Comparison of ENCODE assay signal across 26 mouse cellular contexts in the genomic region with DNA sequence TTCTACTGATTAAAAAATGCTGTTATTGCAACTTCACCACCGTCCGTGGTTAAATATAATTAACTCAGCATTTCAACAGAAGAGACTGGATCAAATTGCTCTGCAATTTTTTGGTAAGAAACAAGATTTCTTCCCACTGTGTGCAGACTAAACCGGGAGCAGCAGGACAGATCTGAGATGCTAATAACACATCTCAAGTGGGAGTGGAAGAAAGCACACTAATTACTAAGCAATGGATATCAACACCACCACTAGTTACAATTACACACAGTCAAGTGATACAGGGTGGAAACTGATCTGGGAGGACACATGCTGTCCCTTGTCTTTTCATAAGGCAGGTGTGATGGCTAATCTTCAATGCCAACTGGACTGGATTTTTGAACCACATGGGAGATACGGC.
DNase-seq lines count a peak whose midpoint lies in the region; ATAC-seq and TF ChIP-seq lines count a peak whose summit lies in the region.
"Had no signal": no experiment of that assay in that cellular context is flagged by ENCODE, and none has a peak within 500 bp of the region (broad histone marks: within the 10 kb centered on the region; RNA-seq: fewer than 3 reads in every experiment).

No protein-coding gene starts in this region.

- no peaks in the 10 kb centered on the region for H3K36me3 ChIP-seq in forebrain, embryonic 13.5 days (ENCODE audit: poor library complexity, severe bottlenecking)
- no peaks in the 10 kb centered on the region for H3K36me3 ChIP-seq in forebrain, embryonic 12.5 days (replicated peaks)
- H3K36me3 ChIP-seq in hindbrain, postnatal 0 days (ENCODE audit: insufficient read depth, low read length): no peaks in the 10 kb centered on the region
- no peaks in the 10 kb centered on the region for H3K36me3 ChIP-seq in hindbrain, embryonic 16.5 days (ENCODE audit: control insufficient read depth, insufficient read depth, low read length)
- H3K36me3 ChIP-seq in forebrain, postnatal 0 days (ENCODE audit: insufficient read depth): no peaks in the 10 kb centered on the region
- H3K36me3 ChIP-seq in kidney, embryonic 14.5 days (ENCODE audit: control insufficient read depth, insufficient read depth, low read length): no peaks in the 10 kb centered on the region
- H3K36me3 ChIP-seq: heart, embryonic 15.5 days; limb, embryonic 10.5 days; liver, embryonic 15.5 days; lung, embryonic 15.5 days; neural tube, embryonic 15.5 days had no signal

- 0 out of 2 replicates have a peak overlapping the region, but pooled peaks have one; percentile 7 for H3K27ac ChIP-seq in forebrain, embryonic 13.5 days
- H3K27ac ChIP-seq in forebrain, embryonic 12.5 days: no peak overlapping the region
- 0 out of 2 replicates have a peak overlapping the region, but pooled peaks have one; percentile 29 for H3K27ac ChIP-seq in hindbrain, postnatal 0 days
- no peak overlapping the region; the same call in 1 of the 2 replicates for H3K27ac ChIP-seq in hindbrain, embryonic 16.5 days (ENCODE audit: low read depth, low read length)
- H3K27ac ChIP-seq in forebrain, postnatal 0 days (ENCODE audit: low read depth, low read length): 0 out of 2 replicates have a peak overlapping the region, but pooled peaks have one; percentile 37
- no peak overlapping the region for H3K27ac ChIP-seq in kidney, embryonic 14.5 days (ENCODE audit: low read depth, low read length)
- H3K27ac ChIP-seq: heart, embryonic 15.5 days; limb, embryonic 10.5 days; liver, embryonic 15.5 days; lung, embryonic 15.5 days; neural tube, embryonic 15.5 days had no signal

- 57% methylated on average over 4 of the region's 4 CpGs for WGBS in forebrain, embryonic 13.5 days
- WGBS in forebrain, embryonic 12.5 days: 58% methylated on average over 4 of the region's 4 CpGs
- 57% methylated on average over 4 of the region's 4 CpGs for WGBS in hindbrain, postnatal 0 days
- 53% methylated on average over 4 of the region's 4 CpGs for WGBS in hindbrain, embryonic 16.5 days
- WGBS in forebrain, postnatal 0 days: 34% methylated on average over 4 of the region's 4 CpGs
- 71% methylated on average over 4 of the region's 4 CpGs for WGBS in kidney, embryonic 14.5 days

- no peak for TF ChIP-seq CTCF in hindbrain, postnatal 0 days (IDR thresholded peaks at IDR 0.05; ENCODE audit: low read depth)
- TF ChIP-seq CTCF in forebrain, postnatal 0 days (IDR thresholded peaks at IDR 0.05; ENCODE audit: low read depth): no peak

- no peak overlapping the region for H3K4me3 ChIP-seq in forebrain, embryonic 13.5 days
- no peak overlapping the region for H3K4me3 ChIP-seq in forebrain, embryonic 12.5 days (replicated peaks)
- no peak overlapping the region for H3K4me3 ChIP-seq in hindbrain, postnatal 0 days (ENCODE audit: low read length)
- H3K4me3 ChIP-seq in hindbrain, embryonic 16.5 days (ENCODE audit: low read length): no peak overlapping the region
- no peak overlapping the region for H3K4me3 ChIP-seq in forebrain, postnatal 0 days (ENCODE audit: low read depth, low read length)
- no peak overlapping the region for H3K4me3 ChIP-seq in kidney, embryonic 14.5 days (ENCODE audit: low read length)
- H3K4me3 ChIP-seq: heart, embryonic 15.5 days; limb, embryonic 10.5 days; liver, embryonic 15.5 days; lung, embryonic 15.5 days; neural tube, embryonic 15.5 days had no signal

- intact Hi-C loops in gastrocnemius, postnatal 36 days (cut with DNase I): no loop called here

- 0 out of 2 replicates have a peak, but pooled peaks have one; percentile 55 for ATAC-seq in forebrain, embryonic 13.5 days
- no peak for ATAC-seq in forebrain, embryonic 12.5 days (ENCODE audit: low FRiP score)
- ATAC-seq in hindbrain, postnatal 0 days: peak; percentile 38; the same call in 1 of the 2 replicates
- no peak for ATAC-seq in hindbrain, embryonic 16.5 days
- ATAC-seq in forebrain, postnatal 0 days: peak; percentile 64
- ATAC-seq in kidney, embryonic 14.5 days (ENCODE audit: low FRiP score, low TSS enrichment): no peak
- ATAC-seq: CD4-positive, CD25-positive, alpha-beta regulatory T cell, adult 4 months; inflammation-experienced regulatory T-cells, adult 6 months had no signal

- DNase-seq in hindbrain, postnatal 0 days (ENCODE audit: low spot score): no peak
- DNase-seq in brain, adult 2 months (ENCODE audit: low read depth, low spot score): peak; percentile 60
- DNase-seq in forebrain, postnatal 0 days: no peak
- no peak for DNase-seq in gastrocnemius, postnatal 36 days
- DNase-seq: adrenal gland, postnatal 36 days; cerebellum, adult 11-12 months; cerebellum, postnatal 36 days; embryo, embryonic 11 days; heart, postnatal 4 days; kidney, adult 2 months; kidney, postnatal 10 days; liver; lung, postnatal 4 days; right cerebral cortex, postnatal 14 days; spleen, adult 18-20 months had no signal

- peaks cover 37% of the 10 kb centered on the region for H3K4me1 ChIP-seq in forebrain, embryonic 13.5 days
- peaks cover 18% of the 10 kb centered on the region for H3K4me1 ChIP-seq in forebrain, embryonic 12.5 days
- peaks cover 5% of the 10 kb centered on the region; the same call in 1 of the 2 replicates for H3K4me1 ChIP-seq in hindbrain, postnatal 0 days (ENCODE audit: insufficient read depth, low read length)
- peaks cover 20% of the 10 kb centered on the region for H3K4me1 ChIP-seq in hindbrain, embryonic 16.5 days (ENCODE audit: control insufficient read depth, insufficient read depth, low read depth, low read length)
- H3K4me1 ChIP-seq in forebrain, postnatal 0 days (ENCODE audit: insufficient read depth): peaks cover 14% of the 10 kb centered on the region
- H3K4me1 ChIP-seq in kidney, embryonic 14.5 days (ENCODE audit: control insufficient read depth, insufficient read depth, low read length): 0 out of 2 replicates have a peak, but pooled peaks cover 2% of the 10 kb centered on the region
- H3K4me1 ChIP-seq: limb, embryonic 10.5 days; liver, embryonic 15.5 days; lung, embryonic 15.5 days had no signal

- H3K4me2 ChIP-seq in forebrain, embryonic 13.5 days: no peak overlapping the region
- no peak overlapping the region for H3K4me2 ChIP-seq in forebrain, embryonic 12.5 days
- no peak overlapping the region for H3K4me2 ChIP-seq in hindbrain, postnatal 0 days (ENCODE audit: low read depth, low read length)
- H3K4me2 ChIP-seq in hindbrain, embryonic 16.5 days (ENCODE audit: low read length): no peak overlapping the region
- no peak overlapping the region for H3K4me2 ChIP-seq in forebrain, postnatal 0 days (ENCODE audit: low read depth)
- no peak overlapping the region for H3K4me2 ChIP-seq in kidney, embryonic 14.5 days (replicated peaks; ENCODE audit: low read depth, low read length)
- H3K4me2 ChIP-seq: heart, embryonic 15.5 days; liver, embryonic 15.5 days; lung, embryonic 15.5 days; neural tube, embryonic 15.5 days had no signal

- no peaks in the 10 kb centered on the region for H3K9me3 ChIP-seq in forebrain, embryonic 13.5 days (replicated peaks)
- no peaks in the 10 kb centered on the region for H3K9me3 ChIP-seq in forebrain, embryonic 12.5 days
- H3K9me3 ChIP-seq in hindbrain, postnatal 0 days (ENCODE audit: low read length): no peaks in the 10 kb centered on the region
- no peaks in the 10 kb centered on the region for H3K9me3 ChIP-seq in hindbrain, embryonic 16.5 days (ENCODE audit: control insufficient read depth, low read length)
- H3K9me3 ChIP-seq in forebrain, postnatal 0 days (ENCODE audit: low read length): no peaks in the 10 kb centered on the region
- H3K9me3 ChIP-seq in kidney, embryonic 14.5 days (ENCODE audit: control insufficient read depth, low read length): no peaks in the 10 kb centered on the region
- H3K9me3 ChIP-seq: heart, embryonic 15.5 days; limb, embryonic 10.5 days; liver, embryonic 15.5 days; lung, embryonic 15.5 days; neural tube, embryonic 15.5 days had no signal

- no peaks in the 10 kb centered on the region for H3K27me3 ChIP-seq in forebrain, embryonic 13.5 days
- no peaks in the 10 kb centered on the region for H3K27me3 ChIP-seq in forebrain, embryonic 12.5 days
- no peaks in the 10 kb centered on the region for H3K27me3 ChIP-seq in hindbrain, postnatal 0 days (ENCODE audit: insufficient read depth, low read length)
- no peaks in the 10 kb centered on the region for H3K27me3 ChIP-seq in hindbrain, embryonic 16.5 days (replicated peaks; ENCODE audit: control insufficient read depth, insufficient read depth, low read length)
- H3K27me3 ChIP-seq in forebrain, postnatal 0 days (ENCODE audit: insufficient read depth, low read length): no peaks in the 10 kb centered on the region
- no peaks in the 10 kb centered on the region for H3K27me3 ChIP-seq in kidney, embryonic 14.5 days (ENCODE audit: control insufficient read depth, insufficient read depth, low read length)
- H3K27me3 ChIP-seq: heart, embryonic 15.5 days; liver, embryonic 15.5 days; lung, embryonic 15.5 days; neural tube, embryonic 15.5 days had no signal

- H3K9ac ChIP-seq in forebrain, embryonic 13.5 days: no peak overlapping the region
- H3K9ac ChIP-seq in forebrain, embryonic 12.5 days: no peak overlapping the region
- H3K9ac ChIP-seq in hindbrain, postnatal 0 days (replicated peaks; ENCODE audit: low read length): no peak overlapping the region
- no peak overlapping the region for H3K9ac ChIP-seq in hindbrain, embryonic 16.5 days (ENCODE audit: low read depth, low read length)
- H3K9ac ChIP-seq in forebrain, postnatal 0 days: no peak overlapping the region
- H3K9ac ChIP-seq in kidney, embryonic 14.5 days (ENCODE audit: low read depth, low read length): no peak overlapping the region
- H3K9ac ChIP-seq: heart, embryonic 15.5 days; liver, embryonic 15.5 days; lung, embryonic 15.5 days; neural tube, embryonic 15.5 days had no signal

Comparison
In these comparisons a context has a peak if more than half of its experiments do, and no peak if none do; other contexts are left out.
1. ATAC-seq: peak in forebrain, embryonic 13.5 days (single experiment), hindbrain, postnatal 0 days (single experiment) and forebrain, postnatal 0 days (single experiment); none in forebrain, embryonic 12.5 days (single experiment), hindbrain, embryonic 16.5 days (single experiment) and kidney, embryonic 14.5 days (single experiment).
2. H3K27ac ChIP-seq: peak in forebrain, embryonic 13.5 days (single experiment), hindbrain, postnatal 0 days (single experiment) and forebrain, postnatal 0 days (single experiment); none in forebrain, embryonic 12.5 days (single experiment), hindbrain, embryonic 16.5 days (single experiment) and kidney, embryonic 14.5 days (single experiment).